Mouse (Mus musculus) gonadal fat pad, adult 2 months (tissue): ENCODE measurements around the gene Endou. TPM values are rescaled to one million over a fixed set of nuclear protein-coding genes. Genes with fewer than 3 reads are reported as not detected.

Experiments used
- DNase-seq: peaks from one replicate; pipeline ENCODE4 v3.0.0-alpha.2; 2012; ENCODE audit warnings: low read depth
- polyA plus RNA-seq: library from polyadenylated mRNA; depleted of rRNA; stranded (reverse); fragments of >200 nt; gene quantifications from 2 replicates; pipeline ENCODE4 v1.2.3, GENCODE M21; 2012; rRNA removed

The Endou gene
- polyA plus RNA-seq, result 2.9 and 3.2 TPM in 2 replicates

DNA sequence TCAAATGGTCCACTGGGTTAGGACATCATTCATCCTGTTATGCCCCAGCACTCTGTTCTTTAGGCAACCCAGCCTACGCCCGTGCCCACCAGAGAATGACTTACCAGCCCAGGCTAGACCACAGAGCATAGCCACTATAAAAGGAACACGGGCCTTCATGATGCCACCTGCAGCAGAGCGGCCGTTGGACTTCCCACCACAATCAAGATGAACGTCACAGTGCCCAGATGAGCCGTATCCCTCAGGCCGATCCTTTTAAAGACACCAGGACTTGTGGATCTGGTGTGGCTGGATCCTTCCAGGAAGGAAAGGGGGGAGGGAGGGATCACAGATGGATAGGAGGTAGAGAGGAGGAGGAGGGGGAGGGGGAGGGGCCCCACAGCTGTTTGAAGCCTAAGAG, at the start of gene Endou:
TSS of gene Endou (minus strand) at position 229 of the 400 bp plus-strand sequence.
- no peak for DNase-seq

DNA sequence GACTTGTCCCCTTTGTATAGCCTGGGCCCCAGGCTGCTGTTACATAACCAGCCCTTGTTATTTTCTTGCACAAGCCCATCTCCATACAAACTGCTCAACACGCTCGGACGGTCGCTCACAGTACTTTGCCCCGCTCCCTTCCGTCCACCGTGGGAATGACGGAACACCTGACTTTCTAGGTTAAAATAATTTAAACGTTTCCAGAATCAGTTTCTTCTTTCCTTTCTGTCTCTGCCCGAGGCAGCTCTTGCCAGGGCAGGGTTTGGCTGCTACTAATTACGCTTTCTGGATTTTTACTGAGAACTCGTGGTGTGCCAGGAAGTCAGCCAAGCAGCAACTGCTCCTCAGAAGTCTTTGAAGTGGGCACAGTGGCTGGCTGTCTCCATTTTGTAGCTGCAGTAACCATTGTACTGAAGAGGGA, 49.5 kb upstream of the Endou start:
- DNase-seq, result no peak

DNA sequence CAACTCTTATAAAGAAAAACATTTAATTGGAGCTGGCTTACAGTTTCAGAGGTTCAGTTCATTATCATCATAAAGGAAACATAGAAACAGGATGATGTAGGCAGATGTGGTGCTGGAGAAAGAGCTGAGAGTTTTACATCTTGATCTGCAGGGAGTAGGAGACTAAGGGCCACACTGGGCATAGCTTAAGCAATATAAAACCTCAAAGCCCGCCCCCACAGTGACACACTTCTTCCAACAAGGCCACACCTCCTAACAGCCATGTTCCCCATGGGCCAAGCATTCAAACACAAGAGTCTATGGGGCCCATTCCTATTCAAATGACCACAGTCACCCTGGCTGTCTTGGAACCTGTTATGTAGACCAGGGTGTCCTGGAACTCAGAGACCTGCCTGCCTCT, 48.4 kb upstream of the Endou start:
- no peak for DNase-seq

DNA sequence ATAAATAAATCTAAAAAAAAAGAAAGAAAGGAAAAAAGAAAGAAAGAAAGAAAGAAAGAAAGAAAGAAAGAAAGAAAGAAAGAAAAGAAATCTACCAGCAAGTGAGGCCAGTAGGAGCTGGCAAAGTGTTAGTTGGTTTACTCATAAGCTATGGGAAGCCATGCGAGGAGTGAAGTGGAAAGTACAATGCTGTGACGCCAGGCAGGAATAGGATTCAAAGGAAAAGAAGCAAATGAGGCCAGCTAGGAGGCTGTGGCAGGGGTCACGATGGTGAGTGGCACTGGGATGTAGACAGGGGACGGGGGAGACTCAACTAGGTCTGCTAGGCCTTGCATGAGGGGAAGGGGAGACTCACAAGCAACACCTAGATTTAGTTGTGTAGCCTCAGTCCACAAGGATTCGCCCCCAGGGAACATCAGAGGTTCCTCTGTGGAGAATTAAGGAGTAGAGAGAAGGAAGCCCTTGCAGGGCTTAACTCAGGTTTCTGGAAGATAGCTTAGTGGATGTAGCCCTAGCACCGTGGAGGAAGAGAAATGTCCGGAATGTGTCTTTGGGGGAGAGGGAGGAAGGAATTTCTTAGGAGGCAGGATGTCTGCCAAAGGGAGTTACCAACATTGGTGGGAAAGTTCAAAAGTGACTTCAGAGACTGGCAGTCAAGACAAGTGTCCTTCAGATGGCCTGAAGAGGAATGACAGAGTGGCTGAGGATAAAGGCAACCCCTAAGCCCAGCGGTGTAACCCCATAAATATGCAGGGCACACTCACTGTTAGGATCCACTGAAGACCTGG, 47.4 kb upstream of the Endou start, which contains the start of gene Slc48a1:
TSS of gene Slc48a1 (plus strand) at position 210 of the 788 bp plus-strand sequence.
- no peak for DNase-seq

DNA sequence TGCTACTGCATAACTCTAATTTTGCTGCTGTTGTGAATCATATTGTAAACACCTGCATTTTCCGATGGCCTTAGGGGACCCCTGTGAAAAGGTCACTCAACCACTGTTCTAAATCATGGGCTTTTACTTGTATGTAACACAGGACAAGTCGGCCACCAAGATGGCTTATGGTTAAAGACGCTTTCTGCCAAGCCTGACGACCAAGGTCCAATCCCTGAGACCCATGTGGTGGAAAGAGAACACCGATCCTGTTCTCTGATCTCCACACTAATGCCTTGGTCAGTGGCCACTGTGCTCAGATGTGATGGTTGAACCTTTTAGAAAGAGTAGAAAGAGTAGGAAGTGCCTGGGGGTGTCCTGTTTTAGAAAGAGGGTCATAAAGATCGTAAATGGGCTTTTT, 45.8 kb upstream of the Endou start:
- DNase-seq, result no peak

DNA sequence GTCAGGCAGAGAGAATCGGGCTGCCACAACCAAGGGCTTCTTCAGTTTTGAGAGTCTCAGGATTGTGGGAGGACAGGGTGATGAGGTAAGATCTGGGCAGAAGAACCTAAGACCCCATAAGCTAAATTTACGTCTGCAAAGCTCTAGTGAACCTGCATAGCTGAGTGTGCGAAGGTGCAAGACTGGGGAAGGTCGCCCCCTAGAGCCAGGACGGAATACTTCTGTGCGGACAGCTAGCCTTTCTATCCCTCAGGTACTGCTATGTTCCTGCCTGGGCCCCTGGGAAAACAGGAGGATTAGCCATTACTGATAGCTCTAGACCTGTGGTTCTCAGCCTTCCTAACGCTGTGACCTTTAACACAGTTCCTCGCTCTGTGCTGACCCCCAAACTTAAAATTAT, 45.4 kb upstream of the Endou start:
- DNase-seq, result no peak

DNA sequence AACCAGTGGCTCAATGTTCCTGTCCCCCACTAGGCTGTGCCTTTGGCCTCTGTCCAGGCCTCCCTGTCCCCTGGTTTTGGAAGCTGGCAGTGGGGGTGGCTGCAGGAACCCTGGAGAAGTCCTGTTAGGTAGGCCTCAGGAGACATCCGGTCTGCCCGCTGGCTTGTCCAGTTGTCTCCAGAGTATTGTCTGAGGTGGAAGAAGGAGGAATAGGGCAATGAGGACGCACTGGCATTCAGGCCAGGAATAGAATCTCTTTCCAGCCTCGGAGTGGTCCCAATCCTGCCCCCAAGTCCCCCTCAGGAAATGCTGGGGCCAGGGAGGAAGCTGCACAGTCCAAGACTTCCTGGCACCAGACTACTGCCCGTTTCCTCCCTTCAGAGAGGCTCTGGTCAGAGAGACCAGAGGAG, 42.8 kb upstream of the Endou start:
- no peak for DNase-seq

DNA sequence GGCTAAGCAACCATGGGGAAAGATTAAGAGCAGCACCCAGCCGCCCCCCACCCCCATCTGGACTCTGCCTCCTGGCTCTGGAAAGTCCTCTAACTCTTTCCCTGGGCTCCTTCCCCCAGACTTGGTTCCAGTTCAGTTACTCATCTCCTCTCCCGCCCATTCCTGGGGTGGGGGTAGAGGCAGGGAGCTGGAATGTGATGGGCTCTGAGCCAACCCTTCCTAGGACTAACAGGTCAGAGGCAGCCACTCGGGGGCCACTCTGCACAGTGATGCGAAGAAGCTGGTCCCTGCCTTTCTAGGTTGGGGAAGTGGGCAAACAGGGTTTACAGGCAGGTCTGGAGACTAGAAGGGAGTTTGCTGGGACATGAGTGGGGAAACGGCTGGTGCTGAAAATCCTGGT, 42.0 kb upstream of the Endou start:
- DNase-seq, result no peak

DNA sequence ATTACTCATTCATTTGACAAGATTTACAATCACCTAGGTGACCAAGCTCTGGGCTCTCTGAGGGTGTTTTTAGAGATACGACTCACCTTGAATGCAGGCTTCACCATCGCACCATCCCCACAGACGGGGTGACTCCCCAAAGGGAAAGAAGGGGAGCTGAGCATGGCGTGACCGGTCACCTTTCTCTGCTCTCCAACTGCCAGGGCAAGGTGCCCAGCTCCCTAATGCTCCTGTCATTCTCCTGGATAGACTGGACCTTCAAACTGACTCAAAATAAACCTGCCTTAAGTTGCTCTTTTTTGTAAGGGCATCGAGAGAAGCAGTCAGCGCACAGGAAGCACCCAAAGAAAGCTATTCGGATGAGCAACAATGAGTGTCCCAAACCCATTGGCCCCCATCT, 39.1 kb upstream of the Endou start:
- DNase-seq, result no peak

DNA sequence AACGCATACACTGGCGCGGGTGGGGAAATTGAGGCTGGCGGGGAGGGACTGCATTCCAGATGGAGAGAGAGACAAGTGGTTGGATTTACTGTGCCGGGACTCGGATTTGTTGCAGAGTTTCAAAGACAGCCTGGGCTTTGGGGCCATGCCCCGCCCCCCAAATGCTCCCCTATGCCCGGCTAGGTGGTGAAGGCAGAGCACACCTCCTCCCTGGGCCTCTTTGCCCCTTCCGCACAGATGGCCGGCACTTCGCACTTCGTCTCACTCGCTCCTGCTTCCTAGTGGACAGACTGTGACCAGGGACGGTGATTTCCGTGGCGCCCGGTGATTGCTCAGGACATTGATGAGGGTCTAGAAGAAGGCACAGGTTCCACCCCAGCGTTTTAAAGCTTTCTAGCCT, 37.1 kb upstream of the Endou start:
- no peak for DNase-seq

DNA sequence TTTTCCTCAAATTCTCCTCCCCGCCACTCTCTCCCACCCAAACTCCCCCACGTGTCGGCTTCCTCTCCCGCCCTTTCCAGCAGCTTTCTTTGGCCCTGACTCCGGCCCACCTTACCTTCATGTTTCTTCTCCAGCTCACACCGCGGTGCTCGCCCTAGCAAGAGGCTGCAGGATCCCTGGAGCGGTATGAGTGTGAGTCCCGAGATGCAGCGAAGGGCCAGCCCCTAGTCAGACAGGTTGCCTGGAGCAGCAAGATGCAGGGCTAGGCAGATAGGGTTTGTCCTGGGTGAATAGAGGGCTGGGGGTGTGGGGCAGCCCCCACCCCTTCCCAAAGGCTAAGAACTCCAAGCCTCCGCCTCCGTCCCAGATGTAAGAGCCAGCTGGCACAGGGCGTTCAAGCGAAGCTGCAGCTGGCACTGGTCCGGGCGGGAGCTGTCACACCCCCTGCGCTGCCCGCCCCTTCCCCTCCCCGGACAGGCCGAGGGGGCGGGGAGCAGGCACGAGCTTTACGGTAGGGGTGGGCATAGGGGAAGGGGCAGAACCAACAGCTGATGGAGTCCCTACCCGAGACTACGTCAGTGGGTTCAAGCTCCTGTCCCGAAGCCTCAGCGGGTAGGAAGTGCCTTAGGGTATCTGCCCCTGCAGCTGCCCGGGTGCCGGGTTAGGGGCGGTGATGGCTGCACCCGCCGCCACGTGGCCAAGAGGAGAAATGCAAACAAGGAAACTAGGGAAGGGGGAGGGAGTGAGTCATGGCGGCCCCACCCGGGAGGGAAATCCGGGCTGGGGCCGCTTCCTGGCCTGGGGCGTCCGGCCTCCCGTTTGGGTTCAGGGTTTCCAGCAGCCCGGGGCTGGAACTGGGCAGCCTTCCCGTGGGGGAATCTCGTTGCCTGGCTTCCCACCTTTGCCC, 36.4 kb upstream of the Endou start, which contains the start of gene Rapgef3:
TSS of gene Rapgef3 (minus strand) at position 693 of the 907 bp plus-strand sequence.
- DNase-seq, result no peak

DNA sequence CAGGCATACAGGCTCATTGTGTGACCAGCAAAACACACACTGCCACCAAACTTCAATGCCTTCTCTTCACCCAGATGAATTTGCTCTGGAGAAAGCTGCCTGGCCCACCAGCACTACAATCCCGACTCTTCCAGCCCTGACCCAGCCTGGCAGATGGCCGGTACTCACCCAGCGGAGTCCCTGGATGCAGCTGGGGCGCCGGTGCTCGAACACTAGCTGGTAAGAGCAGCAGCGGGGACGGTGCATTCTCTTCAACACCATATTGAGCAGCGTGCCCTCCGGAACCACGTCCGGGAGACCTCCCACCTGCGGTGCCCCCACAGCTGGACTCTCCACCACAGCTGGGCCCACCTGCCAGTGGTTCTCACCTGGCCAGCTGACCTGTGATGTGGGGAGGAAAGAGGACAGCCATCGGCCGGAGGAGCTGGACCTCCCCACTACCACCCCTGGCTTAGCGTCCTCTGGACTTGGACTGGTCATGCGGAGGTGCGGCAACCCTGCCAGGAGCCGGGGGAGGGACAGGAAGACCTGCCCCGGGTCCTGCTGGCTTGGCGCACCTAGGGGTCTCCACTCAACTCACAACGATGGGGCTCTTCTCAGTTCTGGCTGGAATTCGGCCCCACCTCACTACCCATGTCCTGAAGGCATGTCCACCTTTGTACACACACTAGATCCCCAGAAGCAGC, 35.6 kb upstream of the Endou start:
- DNase-seq, result no peak

DNA sequence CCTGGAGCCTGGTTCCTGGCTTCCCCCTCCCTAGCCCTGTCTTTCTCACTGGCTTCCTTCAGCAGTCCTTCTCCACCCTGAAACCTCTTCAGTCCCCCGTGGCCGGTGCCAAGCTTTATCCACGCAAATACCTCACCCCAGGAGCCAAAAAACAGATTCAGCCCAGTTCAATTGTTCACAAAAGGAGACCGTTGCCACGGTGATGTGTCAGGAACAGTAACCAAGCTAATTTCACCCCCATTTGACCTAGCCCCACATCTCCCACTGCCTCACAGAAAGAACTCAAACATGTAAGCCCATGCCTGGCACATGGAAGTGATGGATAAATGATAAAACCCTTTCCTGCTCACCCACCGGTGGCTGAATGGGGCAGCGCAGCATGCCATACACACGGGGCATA, 35.1 kb upstream of the Endou start:
- no peak for DNase-seq

DNA sequence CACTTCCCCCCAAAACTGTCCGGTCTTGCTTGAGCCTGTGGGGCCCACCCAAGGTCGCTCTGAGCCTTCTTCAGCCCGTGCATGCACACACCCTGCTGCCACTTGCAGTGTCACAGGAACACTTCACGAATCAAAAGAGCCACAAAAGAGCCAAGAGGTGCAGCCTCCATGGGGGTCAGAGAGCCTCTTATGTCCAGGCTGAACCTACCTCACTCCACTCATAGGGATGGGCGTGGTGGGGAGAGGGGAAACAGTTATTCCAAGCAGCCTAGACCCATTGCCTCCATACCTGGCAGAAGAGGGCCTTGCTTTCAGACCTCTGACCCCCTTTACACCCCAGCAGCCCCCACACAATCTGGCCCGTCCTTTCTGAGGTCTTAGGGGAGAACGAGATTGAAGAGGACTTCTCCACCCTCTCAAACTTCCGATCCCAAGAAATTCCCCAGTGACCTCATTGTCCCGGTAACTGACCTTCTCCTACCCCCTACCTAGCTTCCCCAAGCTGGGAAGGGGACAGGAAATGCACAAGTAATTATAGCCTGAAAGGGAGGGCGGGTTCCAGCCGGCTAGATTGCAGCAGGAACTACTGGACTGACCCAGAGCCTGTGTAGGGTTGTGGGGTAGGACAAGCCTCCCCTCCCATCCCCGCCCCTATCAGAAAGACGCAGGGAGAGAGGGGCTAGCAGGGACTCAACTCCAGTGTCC, 34.1 kb upstream of the Endou start:
- DNase-seq, result no peak

DNA sequence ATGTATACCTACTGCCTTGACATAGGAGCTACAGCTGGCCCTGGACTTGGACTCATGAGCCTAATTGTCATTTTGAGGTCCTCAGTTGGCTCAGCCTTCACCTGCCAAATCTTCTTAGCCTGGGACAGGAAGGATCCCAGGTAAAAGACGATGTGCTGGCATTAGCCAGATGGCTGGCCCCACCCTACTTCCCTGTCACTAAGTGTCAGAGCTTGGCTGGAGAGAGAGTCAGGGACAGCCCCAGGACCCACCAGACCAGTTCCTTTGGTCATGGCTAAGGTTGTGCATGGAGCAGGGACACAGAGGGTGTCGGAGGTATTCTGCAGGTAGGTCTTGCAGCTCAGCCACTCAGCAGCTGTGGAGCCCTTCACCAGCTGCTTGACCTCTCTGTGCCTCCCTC, 33.4 kb upstream of the Endou start:
- DNase-seq, result no peak

DNA sequence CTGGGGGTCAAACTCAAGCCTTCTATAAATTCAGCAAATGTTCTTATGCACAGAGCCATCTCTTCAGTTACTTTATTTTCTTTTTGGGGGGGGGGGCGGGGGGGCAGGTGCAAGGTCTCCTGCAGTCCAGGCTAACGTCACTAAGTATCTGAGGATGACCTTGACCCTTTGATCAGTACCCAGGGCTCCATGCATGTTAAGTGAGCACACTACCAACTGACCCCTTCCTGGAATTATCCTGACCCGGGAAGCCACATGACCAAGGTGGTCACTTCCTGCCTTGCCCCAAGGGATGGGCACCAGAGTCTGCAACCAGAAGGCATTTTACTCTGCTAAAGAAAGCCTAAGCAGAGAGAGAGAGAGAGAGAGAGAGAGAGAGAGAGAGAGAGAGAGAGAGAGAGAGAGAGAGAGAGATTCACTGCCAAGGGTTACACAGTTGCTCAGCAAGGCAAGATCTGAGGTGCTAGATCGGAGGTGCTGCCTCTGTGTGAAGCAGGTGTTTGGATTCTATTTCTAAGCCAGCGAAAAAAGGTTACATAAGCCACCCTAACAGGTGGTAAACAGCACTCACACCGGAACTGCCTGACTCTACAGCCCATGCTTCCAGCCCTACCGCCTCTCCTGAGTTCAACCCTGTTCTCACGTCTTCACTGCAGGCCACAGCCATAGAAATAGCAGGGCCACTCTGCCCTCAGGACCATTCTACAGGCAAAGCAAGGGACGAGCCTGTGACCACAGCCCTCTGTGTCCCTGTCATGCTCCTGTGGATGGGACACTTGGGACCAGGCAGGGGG, 32.3 kb upstream of the Endou start:
- no peak for DNase-seq

DNA sequence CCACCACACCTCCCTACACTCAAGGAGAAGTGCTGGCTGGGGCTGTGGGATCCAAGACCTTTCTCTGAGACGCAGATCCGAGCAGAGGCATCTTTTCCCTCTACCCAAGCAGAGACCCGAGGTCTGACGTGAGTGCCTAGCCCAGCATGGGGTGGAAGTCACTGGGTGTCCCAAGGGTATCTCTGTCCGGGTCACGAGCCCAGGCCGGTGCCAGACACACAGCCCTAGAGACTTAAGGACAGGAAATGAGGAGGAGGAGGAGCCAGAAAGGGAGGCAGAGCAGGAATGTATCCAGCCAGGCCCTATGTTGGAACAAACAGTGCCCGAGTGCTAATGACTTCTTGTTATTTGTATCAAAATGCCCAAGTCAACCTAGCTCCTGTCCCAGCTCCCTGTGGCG, 31.6 kb upstream of the Endou start:
- no peak for DNase-seq

DNA sequence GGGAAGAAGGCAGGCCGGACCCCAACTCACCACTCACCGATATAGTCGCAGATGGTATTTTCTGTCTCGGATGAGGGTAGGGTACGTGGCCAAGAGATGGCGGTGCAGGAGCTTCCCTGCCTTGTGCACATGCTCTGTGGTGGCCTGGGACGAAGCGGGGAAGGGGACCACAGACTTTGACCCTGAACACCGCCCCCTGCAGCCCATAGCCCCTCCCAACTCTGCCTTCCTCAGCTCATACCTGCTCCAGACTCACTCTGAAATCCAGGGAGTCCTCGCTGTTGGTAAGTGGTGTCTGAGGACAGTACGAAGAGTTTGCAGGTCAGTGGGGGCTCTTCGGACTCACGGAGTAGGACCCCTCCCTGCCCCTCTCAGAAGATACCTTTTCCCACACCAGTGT, 30.3 kb upstream of the Endou start:
- no peak for DNase-seq

DNA sequence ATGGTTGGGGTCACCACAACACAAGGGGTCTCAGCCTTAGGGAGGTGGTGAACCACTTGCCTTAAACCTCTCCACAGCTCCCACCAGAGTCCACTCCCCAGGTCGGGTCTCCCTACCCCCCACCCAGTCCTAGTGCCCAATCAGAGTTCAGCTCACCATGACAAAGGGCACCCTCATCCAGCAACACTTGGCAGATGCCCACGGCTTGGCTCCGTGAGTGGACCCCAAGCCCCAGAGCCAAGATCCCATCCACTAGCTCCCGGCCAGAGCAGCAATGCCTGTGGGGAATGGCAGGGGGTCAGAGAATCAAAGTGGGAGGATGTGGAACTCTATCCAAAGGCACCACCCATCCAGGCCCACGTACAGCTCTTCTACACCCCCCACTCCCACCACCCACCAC, 29.8 kb upstream of the Endou start:
- no peak for DNase-seq

DNA sequence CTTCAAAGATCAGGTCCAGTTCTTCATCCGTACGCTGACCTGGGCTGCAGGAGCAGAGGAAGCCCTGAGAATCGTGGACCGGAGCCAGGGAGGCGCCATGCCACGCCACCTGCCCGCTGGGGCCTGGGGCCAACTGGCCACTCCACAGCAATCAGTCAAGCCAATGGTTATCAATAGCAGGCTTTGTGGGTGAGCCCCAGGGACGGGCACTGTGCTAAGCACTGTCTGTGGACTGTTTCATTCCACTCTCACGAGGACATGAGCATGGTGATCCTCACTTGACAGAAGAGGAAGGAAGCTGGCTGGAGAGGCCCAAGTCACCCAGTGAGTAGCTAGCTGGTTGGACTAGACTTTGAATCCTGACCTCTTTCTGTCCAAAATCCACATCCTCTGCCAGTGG, 28.9 kb upstream of the Endou start:
- no peak for DNase-seq

DNA sequence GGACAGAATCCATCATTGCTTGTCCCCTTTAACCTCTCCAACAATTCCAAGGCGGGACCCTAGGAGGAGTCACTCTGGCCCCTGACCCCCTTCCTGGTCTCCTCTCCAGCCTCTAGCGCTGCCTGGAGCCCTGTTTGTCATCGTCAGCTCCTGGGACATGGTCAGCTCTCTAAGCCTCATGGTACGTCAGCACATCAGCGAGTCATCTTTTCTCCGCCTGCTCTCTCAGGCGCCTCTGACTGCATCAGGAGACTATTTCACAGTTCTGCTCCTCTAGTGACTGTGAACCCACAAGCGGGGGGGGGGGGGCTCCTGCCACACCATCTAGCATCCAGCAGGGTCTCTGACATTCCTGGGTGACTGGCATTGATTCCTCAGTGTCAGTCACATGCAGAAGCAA, 24.2 kb upstream of the Endou start:
- DNase-seq, result no peak
